Mouse (Mus musculus) megakaryocyte, embryonic 14.5 days (primary cell): ENCODE measurements around the gene Vax1.

Experiments
- FLI1 ChIP-seq: IDR thresholded peaks from 2 replicates; pipeline ENCODE4 v1.6.1; 2012; ENCODE audit warnings: low read length, inconsistent platforms, mixed read lengths
- GATA1 ChIP-seq: IDR thresholded peaks from 3 replicates; pipeline ENCODE4 v1.6.1; 2012; ENCODE audit warnings: mixed read lengths, low read length, inconsistent platforms, borderline replicate concordance

GRCm38 (mm10) chr19:59173341-59174015 lies 3.6 kb upstream of the Vax1 start:
- TF ChIP-seq GATA1 = no peak
- no peak for TF ChIP-seq FLI1
